17 mouse cellular contexts compared by ENCODE assay signal in genomic region chr4:66285034-66285433, GRCm38 (mm10).
"Had no signal": no experiment of that assay in that cellular context is flagged by ENCODE, and none has a peak within 500 bp of the region (broad histone marks: within the 10 kb centered on the region; RNA-seq: fewer than 3 reads in every experiment).

No protein-coding gene starts in this region.

- DNase-seq: left cerebral cortex, postnatal 4 days; liver; liver, embryonic 13.5 days; liver, postnatal 0 days; lung, adult 18-20 months; lung, adult 2 months; lung, embryonic 14.5 days; lung, postnatal 10 days; lung, postnatal 14 days; lung, postnatal 36 days; lung, postnatal 4 days; midbrain, embryonic 14.5 days had no signal

- ATAC-seq: liver, embryonic 12.5 days; liver, postnatal 0 days; lung, postnatal 0 days; midbrain, embryonic 13.5 days; midbrain, embryonic 15.5 days; midbrain, embryonic 16.5 days had no signal
